8 mouse cellular contexts compared by ENCODE assay signal in the genomic region with DNA sequence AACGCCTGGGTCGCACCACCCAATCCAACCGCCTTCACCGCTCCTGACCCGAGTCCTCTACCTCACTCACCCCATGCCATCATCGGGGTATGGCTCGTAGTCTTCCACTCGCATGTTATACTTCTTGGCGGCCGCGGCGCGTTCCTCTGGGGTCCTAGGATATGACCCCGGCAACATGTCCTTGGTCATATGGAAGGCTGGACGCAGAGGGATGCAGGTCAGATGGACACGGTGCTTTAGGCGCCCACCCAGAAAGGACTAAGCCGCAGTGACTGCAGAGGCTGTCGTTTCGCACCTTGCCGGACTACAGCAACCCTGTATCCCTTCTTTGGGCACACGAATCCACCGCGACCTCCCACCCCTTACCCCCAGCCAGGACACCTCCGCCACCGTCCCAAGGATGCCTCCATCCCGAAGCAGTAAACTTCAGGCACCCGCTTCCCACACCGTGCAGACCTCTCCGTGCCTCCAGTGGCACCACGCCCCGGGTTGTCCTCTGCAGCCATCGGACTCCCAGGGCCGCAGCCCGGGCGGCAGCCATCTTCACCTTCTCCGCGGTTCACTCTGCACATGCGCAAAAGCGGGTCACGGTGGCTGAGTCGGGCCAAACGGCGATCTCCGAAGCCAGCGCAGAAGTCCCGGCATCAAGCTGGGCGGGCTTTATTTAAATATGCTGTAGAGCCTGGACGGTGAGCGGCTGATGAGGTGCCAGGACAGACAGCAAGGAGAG. TPM values are rescaled to one million over a fixed set of nuclear protein-coding genes. Genes with fewer than 3 reads are reported as not detected.
DNase-seq lines count a peak whose midpoint lies in the region; ATAC-seq and TF ChIP-seq lines count a peak whose summit lies in the region.

Gene Ndufb8 (minus strand): TSS at position 580 of the 730 bp plus-strand sequence.

- TF ChIP-seq CTCF in G1E (IDR thresholded peaks at IDR 0.05; ENCODE audit: low read depth, low read length): no peak
- TF ChIP-seq CTCF in forebrain, postnatal 0 days (IDR thresholded peaks at IDR 0.05; ENCODE audit: low read depth): no peak

- peak within 1 kb of the TSS; percentile 71 for H3K27ac ChIP-seq in forebrain, postnatal 0 days (ENCODE audit: low read depth, low read length)
- H3K27ac ChIP-seq in lung, embryonic 15.5 days: peak within 1 kb of the TSS; percentile 69

- peak; percentile 84 for DNase-seq in G1E (ENCODE audit: low spot score)
- peak; percentile 94 to 98 for DNase-seq in cerebellum, adult 18-20 months
- peak; percentile 94 for DNase-seq in forebrain, postnatal 0 days
- peak; percentile 98 for DNase-seq in heart, postnatal 4 days
- peak; percentile 90 to 94 for DNase-seq in layer of hippocampus, adult 8-10 months (ENCODE audit: low spot score in 2 of 2)
- DNase-seq in ovary, adult 18-20 months (ENCODE audit: low spot score): peak; percentile 90
- peak; percentile 91 for DNase-seq in thymus, postnatal 0 days (ENCODE audit: low spot score)

- peaks cover 39% of the 10 kb centered on the region for H3K36me3 ChIP-seq in G1E (replicated peaks)
- H3K36me3 ChIP-seq in forebrain, postnatal 0 days (ENCODE audit: insufficient read depth): peaks cover 25% of the 10 kb centered on the region
- peaks cover 35% of the 10 kb centered on the region for H3K36me3 ChIP-seq in lung, embryonic 15.5 days

- WGBS in forebrain, postnatal 0 days: 1% methylated on average over 50 of the region's 50 CpGs
- WGBS in lung, embryonic 15.5 days: under 1% methylated on average over 50 of the region's 50 CpGs

- peak; percentile 63 for ATAC-seq in G1E (ENCODE audit: extremely low read depth, insufficient number of reproducible peaks, low FRiP score, poor library complexity, severe bottlenecking)
- peak; percentile 93 for ATAC-seq in forebrain, postnatal 0 days
- ATAC-seq in lung, embryonic 15.5 days (ENCODE audit: borderline replicate concordance, extremely low read depth, low FRiP score, low TSS enrichment): peak; percentile 88

- 0 out of 2 replicates have a peak, but pooled peaks cover 7% of the 10 kb centered on the region for H3K27me3 ChIP-seq in G1E (ENCODE audit: insufficient read depth, low read length)
- H3K27me3 ChIP-seq in forebrain, postnatal 0 days (ENCODE audit: insufficient read depth, low read length): no peaks in the 10 kb centered on the region
- H3K27me3 ChIP-seq in lung, embryonic 15.5 days: peaks cover 4% of the 10 kb centered on the region

- H3K4me3 ChIP-seq in G1E (ENCODE audit: low read depth, low read length): peak within 1 kb of the TSS; percentile 99
- peak within 1 kb of the TSS; percentile 82 for H3K4me3 ChIP-seq in forebrain, postnatal 0 days (ENCODE audit: low read depth, low read length)
- peak within 1 kb of the TSS; percentile 95 for H3K4me3 ChIP-seq in lung, embryonic 15.5 days

- H3K9ac ChIP-seq in forebrain, postnatal 0 days: peak within 1 kb of the TSS; percentile 81
- peak within 1 kb of the TSS; percentile 97 for H3K9ac ChIP-seq in lung, embryonic 15.5 days

- H3K9me3 ChIP-seq in G1E (replicated peaks): no peaks in the 10 kb centered on the region
- H3K9me3 ChIP-seq in forebrain, postnatal 0 days (ENCODE audit: low read length): no peaks in the 10 kb centered on the region
- no peaks in the 10 kb centered on the region for H3K9me3 ChIP-seq in lung, embryonic 15.5 days

- H3K4me2 ChIP-seq in forebrain, postnatal 0 days (ENCODE audit: low read depth): peak within 1 kb of the TSS; percentile 76
- peak within 1 kb of the TSS; percentile 85 for H3K4me2 ChIP-seq in lung, embryonic 15.5 days

- H3K4me1 ChIP-seq in G1E (ENCODE audit: insufficient read depth, low read depth, low read length): peaks cover 20% of the 10 kb centered on the region
- peaks cover 12% of the 10 kb centered on the region for H3K4me1 ChIP-seq in forebrain, postnatal 0 days (ENCODE audit: insufficient read depth)
- H3K4me1 ChIP-seq in lung, embryonic 15.5 days: peaks cover 13% of the 10 kb centered on the region

RNA-seq across cellular contexts. Expression of gene Ndufb8, which starts in this region (rescaled TPM):
- 93.1 and 136 TPM in 2 replicates for total RNA-seq in G1E (2014; fragmentation: Nextera tagmentation)
- 362 and 370 TPM in 2 replicates for total RNA-seq in G1E (2017)
- polyA plus RNA-seq in G1E (2012): 214 and 238 TPM in 2 replicates
- total RNA-seq in forebrain, postnatal 0 days (2014; rRNA removed): 275 and 424 TPM in 2 replicates
- 691 and 823 TPM in 2 replicates for polyA plus RNA-seq in forebrain, postnatal 0 days (2015; fragmentation: Nextera tagmentation; extraction: Ambion mirVana)
- total RNA-seq in heart, postnatal 4 days (2021): 1,000 to 10,000 TPM; 1,200 to 1,283 TPM
- 100 to 1,000 TPM; 368 to 426 (median 402) TPM for total RNA-seq in layer of hippocampus, adult 8-10 months (2022)
- 530 and 563 TPM in 2 replicates for polyA plus RNA-seq in lung, embryonic 15.5 days (2015; fragmentation: Nextera tagmentation; extraction: Ambion mirVana)
- 489 and 499 TPM in 2 replicates for polyA plus RNA-seq in thymus, postnatal 0 days (2015; fragmentation: Nextera tagmentation; extraction: Ambion mirVana)

Comparison
In these comparisons a context has a peak if more than half of its experiments do, and no peak if none do; other contexts are left out.
1. Peak in every context shown above with its lines: DNase-seq, ATAC-seq, H3K4me3 ChIP-seq and H3K27ac ChIP-seq.